Mouse (Mus musculus): ENCODE results near the gene Dctpp1.

Gene Dctpp1

DNA sequence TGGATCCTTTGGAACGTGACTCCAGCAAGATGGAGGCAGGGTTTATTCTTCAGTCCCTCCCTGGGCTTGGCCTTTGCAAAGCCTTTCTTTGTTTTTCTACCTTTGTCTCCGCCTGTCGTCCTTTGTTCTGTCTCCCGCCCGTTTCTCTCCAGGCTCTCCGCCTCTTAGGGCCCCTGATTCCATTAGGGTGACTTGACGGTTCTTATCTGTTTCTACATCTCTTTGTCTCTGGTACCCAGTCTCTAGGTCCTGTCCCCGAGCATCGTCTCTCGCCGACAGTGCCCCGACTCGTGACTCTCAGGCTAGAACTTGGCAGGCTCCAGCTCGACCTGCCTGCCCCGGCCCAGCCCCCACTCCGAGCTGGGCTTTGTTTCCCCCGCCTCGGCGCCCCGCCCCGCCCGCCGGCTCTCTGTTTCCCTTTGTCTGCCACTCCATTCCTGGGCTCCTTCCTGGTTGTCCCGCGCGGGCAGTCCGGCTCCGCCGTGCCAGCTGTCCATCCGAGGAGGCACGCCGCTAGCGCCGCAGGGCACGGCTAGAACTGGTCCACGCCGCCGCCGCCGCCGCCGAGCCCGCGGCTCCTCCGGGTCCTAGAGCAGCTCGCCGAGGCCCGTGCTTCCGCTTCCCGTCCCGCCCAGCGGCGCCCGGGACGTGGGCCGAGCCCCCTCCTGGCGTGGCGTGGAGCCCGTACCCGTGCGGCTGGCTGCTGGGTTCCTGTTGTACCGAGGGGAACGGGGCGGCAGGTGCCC is 27.7 kb downstream of the Dctpp1 start, which contains the start of the genes Zfp553 and Sept1:
Gene Zfp553, plus strand, starts transcription at position 440 of the 746 bp plus-strand sequence.
Gene Sept1, minus strand, starts transcription at position 509 of the 746 bp plus-strand sequence.
- peak; percentile 88 for DNase-seq (ENCODE audit: extremely low read depth, insufficient read length, low spot score)

GRCm38 (mm10) chr7:127231826-127232621 is 28.5 kb downstream of the Dctpp1 start:
- peak; percentile 28 for DNase-seq (ENCODE audit: extremely low read depth, insufficient read length, low spot score)

- DNase-seq (ENCODE audit: extremely low read depth, insufficient read length, low spot score): no peak
These were observed 29.1 kb downstream of the Dctpp1 start for GRCm38 (mm10) chr7:127231376-127231775.

DNA sequence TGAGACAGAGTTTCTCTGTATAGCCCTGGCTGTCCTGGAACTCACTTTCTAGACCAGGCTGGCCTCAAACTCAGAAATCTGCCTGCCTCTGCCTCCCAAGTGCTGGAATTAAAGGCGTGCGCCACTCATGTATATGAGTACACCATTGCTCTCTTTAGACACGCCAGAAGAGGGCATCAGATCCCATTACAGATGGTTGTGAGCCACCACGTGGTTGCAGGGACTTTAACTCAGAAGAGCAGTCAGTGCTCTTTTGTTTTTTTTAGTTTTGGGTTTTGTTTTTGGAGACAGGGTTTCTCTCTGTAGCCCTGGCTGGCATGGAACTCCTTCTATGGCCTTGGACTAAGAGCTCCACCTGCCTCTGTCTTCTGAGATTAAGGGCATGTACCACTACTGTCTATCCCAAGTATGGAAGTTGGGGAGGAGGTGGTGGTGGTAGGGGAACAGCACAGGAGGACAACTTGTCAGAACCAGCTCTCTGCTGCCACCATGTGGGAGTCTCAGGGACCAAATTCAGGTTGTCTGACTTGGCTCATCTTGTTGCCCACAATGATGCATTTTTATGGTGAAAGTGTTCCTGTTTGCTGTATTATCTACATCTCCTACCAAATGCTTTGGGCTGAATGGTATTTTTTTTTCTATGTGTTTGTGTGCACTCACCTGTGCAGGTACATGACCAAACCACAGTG is 31.8 kb downstream of the Dctpp1 start:
- peak; percentile 49 for DNase-seq (ENCODE audit: extremely low read depth, insufficient read length, low spot score)

DNA sequence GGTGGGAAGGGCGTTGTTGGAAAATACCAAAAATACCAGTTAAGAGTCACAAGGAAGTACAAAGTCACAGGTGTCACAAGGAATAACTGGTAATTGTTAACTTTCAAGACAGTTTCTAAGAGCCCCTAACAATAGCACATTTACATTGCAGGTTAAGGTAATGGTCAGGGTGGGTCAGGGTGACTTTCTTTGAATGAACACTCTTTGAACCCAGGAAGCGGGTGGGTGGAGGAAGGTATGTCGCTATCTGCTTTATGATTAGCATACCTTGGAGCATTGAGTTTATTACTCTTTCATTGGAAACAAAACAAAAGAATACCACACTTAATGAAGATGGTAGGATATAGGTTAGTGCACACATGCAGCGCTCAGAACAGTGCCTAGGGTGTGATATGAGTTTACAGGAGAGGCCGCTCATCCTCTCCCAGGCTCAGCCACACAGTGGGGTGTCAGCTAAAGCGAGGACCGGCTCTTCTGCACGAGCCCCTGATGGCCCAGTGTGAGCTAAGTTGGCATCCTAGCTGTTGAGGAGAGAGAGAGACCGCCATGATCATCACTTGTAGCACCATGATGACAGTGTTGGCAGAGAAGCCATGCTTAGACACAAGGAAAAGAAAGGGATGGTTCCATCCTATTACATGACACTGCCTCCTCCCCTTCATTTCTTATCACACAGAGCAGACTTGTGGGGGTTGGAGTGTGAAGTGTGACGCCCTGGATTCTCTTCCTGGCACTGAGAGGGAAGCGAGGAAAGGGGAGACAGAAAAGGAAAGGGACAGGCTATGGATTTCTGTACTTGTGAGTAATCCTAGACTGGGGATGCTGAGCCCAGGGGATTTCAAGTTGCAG is 35.1 kb downstream of the Dctpp1 start:
- DNase-seq (ENCODE audit: extremely low read depth, insufficient read length, low spot score): no peak

GRCm38 (mm10) chr7:127224616-127225015 is 35.9 kb downstream of the Dctpp1 start:
- no peak for DNase-seq (ENCODE audit: extremely low read depth, insufficient read length, low spot score)

- DNase-seq (ENCODE audit: extremely low read depth, insufficient read length, low spot score): no peak
These were observed 36.7 kb downstream of the Dctpp1 start for GRCm38 (mm10) chr7:127223515-127224478.

GRCm38 (mm10) chr7:127223106-127223505 is 37.4 kb downstream of the Dctpp1 start:
- DNase-seq (ENCODE audit: extremely low read depth, insufficient read length, low spot score): no peak

GRCm38 (mm10) chr7:127220440-127220839 is 40.1 kb downstream of the Dctpp1 start:
- no peak for DNase-seq (ENCODE audit: extremely low read depth, insufficient read length, low spot score)

DNA sequence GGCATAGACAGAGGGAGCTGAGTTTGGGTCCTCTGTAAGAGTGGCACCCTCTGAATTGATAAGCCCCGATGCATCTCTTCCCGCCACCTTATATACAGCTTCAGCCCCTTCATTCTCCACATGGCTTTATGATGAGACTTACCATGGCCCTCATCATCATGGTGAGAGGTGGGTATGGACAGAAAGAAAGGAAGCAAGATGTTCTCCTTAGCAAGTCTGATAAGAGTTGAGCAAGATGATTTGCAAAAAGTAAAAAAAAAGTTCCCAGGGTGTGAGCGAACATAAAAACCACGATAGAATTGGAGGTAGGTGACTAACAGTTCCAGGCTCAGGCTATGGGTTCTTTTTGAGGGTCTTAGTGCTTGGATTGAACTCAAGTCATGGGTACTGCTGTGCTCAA is 41.8 kb downstream of the Dctpp1 start:
- no peak for DNase-seq (ENCODE audit: extremely low read depth, insufficient read length, low spot score)

GRCm38 (mm10) chr7:127217901-127218642 is 42.4 kb downstream of the Dctpp1 start:
- DNase-seq (ENCODE audit: extremely low read depth, insufficient read length, low spot score): no peak

DNA sequence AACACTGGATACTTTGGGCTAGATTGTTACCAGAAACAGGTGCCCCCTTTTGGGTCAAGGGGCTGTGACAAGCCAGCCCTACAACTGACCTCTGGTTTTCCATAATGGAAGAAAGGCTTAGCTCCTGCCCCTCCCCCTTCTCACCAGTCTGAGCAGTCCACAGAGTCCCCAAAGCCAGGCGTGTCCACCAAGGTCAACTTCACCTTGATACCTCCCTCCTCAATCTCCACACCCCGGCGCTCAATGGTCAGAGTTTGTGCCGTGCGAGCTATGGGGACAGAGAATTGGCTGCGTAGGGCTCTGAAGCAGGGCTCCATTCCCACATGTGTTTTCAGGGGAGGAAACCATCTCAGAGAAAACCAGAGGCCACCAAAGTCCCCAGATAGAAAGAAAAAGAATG is 43.0 kb downstream of the Dctpp1 start:
- no peak for DNase-seq (ENCODE audit: extremely low read depth, insufficient read length, low spot score)

- no peak for DNase-seq (ENCODE audit: extremely low read depth, insufficient read length, low spot score)
These were observed 44.2 kb downstream of the Dctpp1 start for GRCm38 (mm10) chr7:127216307-127216706.

GRCm38 (mm10) chr7:127214981-127215871 is 45.3 kb downstream of the Dctpp1 start:
- DNase-seq (ENCODE audit: extremely low read depth, insufficient read length, low spot score): peak; percentile 54

DNA sequence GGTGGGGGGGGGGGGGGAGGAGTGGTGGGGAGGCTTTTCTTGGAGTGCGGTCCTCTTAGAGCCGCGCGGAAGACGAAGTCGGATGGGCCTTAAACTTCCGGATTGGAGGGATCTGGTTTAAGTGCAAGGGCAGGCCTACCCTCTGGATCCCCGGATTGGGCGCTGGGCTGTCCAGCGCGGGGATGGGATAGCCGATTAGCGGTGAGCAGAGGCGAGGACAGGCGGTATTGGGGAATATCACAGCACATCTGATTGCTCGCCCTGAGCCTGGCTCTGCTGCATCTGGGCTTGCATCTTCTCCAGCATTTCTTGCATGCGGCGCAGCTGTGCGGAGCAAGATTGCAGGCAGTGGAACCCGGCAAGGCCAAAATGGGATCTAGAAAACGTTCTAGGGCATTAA is 46.0 kb downstream of the Dctpp1 start:
- DNase-seq (ENCODE audit: extremely low read depth, insufficient read length, low spot score): no peak

DNA sequence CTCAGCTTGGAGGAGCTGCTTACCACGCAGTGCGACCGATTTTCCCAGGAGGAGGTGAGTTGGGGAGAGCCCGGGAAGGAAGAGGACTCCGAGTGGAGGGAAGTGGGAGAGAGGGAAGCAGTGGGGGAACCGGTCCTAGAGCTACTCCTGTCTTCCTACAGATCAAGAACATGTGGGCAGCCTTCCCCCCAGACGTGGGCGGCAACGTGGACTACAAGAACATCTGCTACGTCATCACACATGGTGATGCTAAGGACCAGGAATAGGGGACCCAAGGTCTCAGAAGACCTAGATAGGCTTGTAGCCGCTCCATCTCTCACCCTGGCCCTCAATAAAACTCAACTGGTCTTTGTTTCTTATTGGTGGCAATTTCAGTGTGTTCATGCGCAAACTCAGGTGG is 46.6 kb downstream of the Dctpp1 start:
- no peak for DNase-seq (ENCODE audit: extremely low read depth, insufficient read length, low spot score)

DNA sequence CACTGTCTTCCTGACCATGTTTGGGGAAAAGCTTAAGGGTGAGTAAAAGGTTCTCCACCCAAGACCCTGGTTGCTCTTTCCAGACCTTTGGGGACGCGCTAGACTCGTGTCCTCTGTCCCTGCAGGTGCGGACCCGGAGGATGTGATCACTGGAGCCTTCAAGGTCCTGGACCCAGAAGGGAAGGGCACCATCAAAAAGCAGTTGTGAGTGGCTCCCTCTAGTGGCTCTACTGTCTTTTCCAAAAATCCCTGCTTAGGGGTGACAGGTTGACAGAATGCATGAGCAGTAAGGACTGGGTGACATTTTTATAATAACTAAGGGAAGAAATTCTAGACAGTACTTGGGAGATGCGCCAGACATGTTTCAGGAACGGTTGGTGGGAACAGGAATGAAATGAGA is 47.0 kb downstream of the Dctpp1 start:
- no peak for DNase-seq (ENCODE audit: extremely low read depth, insufficient read length, low spot score)
